Mouse (Mus musculus) spleen, adult 2 months (tissue): Measurements from ENCODE around the gene Slc37a3.

ENCODE experiments used
- CTCF ChIP-seq: fragments of 200-500 bp; IDR thresholded peaks from 2 replicates; pipeline ENCODE4 v1.5.1; 2011; ENCODE audit warnings: mild to moderate bottlenecking, inconsistent platforms; ENCODE audit not compliant: insufficient read depth, insufficient read length, insufficient replicate concordance; ENCODE audit errors: extremely low read depth
- POLR2A ChIP-seq: fragments of 200-500 bp; IDR thresholded peaks from 2 replicates; pipeline ENCODE4 v1.6.1; 2011; ENCODE audit warnings: low read depth, low read length, inconsistent platforms

GRCm38 (mm10) chr6:39425181-39425580 lies 47.7 kb upstream of the Slc37a3 start:
- TF ChIP-seq CTCF (no peak), POLR2A (no peak)
